Mouse (Mus musculus) cerebellum, postnatal 25 days (tissue): ENCODE results near the gene Phactr3.
"Not testable (repeated sequence)": the region's sequence is repeated elsewhere in the genome, so short reads cannot be mapped to it uniquely, and the experiment has no call there.

Experiments
- DNase-seq, 2 experiments: peaks; one replicate each; pipeline ENCODE4 v3.0.0; 2021; ENCODE audit warnings: mixed read lengths in 2 of 2

Gene Phactr3

GRCm38 (mm10) chr2:178118801-178119560, at the start of gene Phactr3:
TSS of gene Phactr3 (plus strand) at chr2:178118975.
- peak; percentile 82 to 83 for DNase-seq

- DNase-seq, result not testable (repeated sequence)
Measured at GRCm38 (mm10) chr2:178078166-178078717, 40.5 kb upstream of the Phactr3 start, which contains the start of gene Zfp931. TSS of gene Zfp931 (minus strand) at chr2:178078476.

- no peak for DNase-seq
Measured at GRCm38 (mm10) chr2:178089586-178089985, 29.2 kb upstream of the Phactr3 start.

GRCm38 (mm10) chr2:178098021-178098420, 20.8 kb upstream of the Phactr3 start:
- peak; percentile 81 to 88 for DNase-seq

- DNase-seq, result peak; percentile 86 to 91
Measured at GRCm38 (mm10) chr2:178101957-178102356, 16.8 kb upstream of the Phactr3 start.

GRCm38 (mm10) chr2:178117946-178118345, 829 bp upstream of the Phactr3 start:
- DNase-seq, result peak; percentile 77 to 87

GRCm38 (mm10) chr2:178119561-178120355, 983 bp downstream of the Phactr3 start:
- DNase-seq, result peak; percentile 81 to 84

- peak in 1 of 2 experiments; percentile 58 for DNase-seq
Measured at GRCm38 (mm10) chr2:178120356-178120645, 1.5 kb downstream of the Phactr3 start.

- DNase-seq, result peak; percentile 69 to 72
Measured at GRCm38 (mm10) chr2:178120651-178121374, 2.0 kb downstream of the Phactr3 start.

- DNase-seq, result peak; percentile 61 to 68
Measured at GRCm38 (mm10) chr2:178121375-178121688, 2.6 kb downstream of the Phactr3 start.

GRCm38 (mm10) chr2:178121946-178122665, 3.3 kb downstream of the Phactr3 start:
- peak; percentile 30 to 44 for DNase-seq

GRCm38 (mm10) chr2:178123466-178123865, 4.7 kb downstream of the Phactr3 start:
- DNase-seq, result peak in 1 of 2 experiments; percentile 19

GRCm38 (mm10) chr2:178125427-178125826, 6.7 kb downstream of the Phactr3 start:
- DNase-seq, result peak in 1 of 2 experiments; percentile 36

GRCm38 (mm10) chr2:178126041-178126820, 7.5 kb downstream of the Phactr3 start:
- peak in 1 of 2 experiments; percentile 20 for DNase-seq

- DNase-seq, result peak in 1 of 2 experiments; percentile 20
Measured at GRCm38 (mm10) chr2:178128594-178128993, 9.8 kb downstream of the Phactr3 start.

- DNase-seq, result peak; percentile 66 to 67
Measured at GRCm38 (mm10) chr2:178129161-178129560, 10.4 kb downstream of the Phactr3 start.

GRCm38 (mm10) chr2:178129676-178130075, 10.9 kb downstream of the Phactr3 start:
- DNase-seq, result peak; percentile 22 to 49

GRCm38 (mm10) chr2:178130536-178130935, 11.8 kb downstream of the Phactr3 start:
- DNase-seq, result peak; percentile 45 to 68

GRCm38 (mm10) chr2:178131011-178131410, 12.2 kb downstream of the Phactr3 start:
- peak; percentile 88 to 90 for DNase-seq

- peak; percentile 44 to 57 for DNase-seq
Measured at GRCm38 (mm10) chr2:178131606-178132365, 13.0 kb downstream of the Phactr3 start.
